Mouse (Mus musculus): ENCODE measurements around the gene Golt1b.
"Not testable (repeated sequence)": the region's sequence is repeated elsewhere in the genome, so short reads cannot be mapped to it uniquely, and the experiment has no call there.

Golt1b gene

GRCm38 (mm10) chr6:142387011-142387754 is at the start of gene Golt1b, which contains the start of gene Recql:
Golt1b (plus strand) TSS chr6:142387221.
Recql (minus strand) TSS chr6:142387087.
- DNase-seq (ENCODE audit: low read depth, low spot score) = peak; percentile 96

- DNase-seq (ENCODE audit: low read depth, low spot score) = no peak
Observed at GRCm38 (mm10) chr6:142338961-142339360, 48.1 kb upstream of the Golt1b start.

- DNase-seq (ENCODE audit: low read depth, low spot score) = no peak
Observed at GRCm38 (mm10) chr6:142339576-142339975, 47.4 kb upstream of the Golt1b start.

GRCm38 (mm10) chr6:142343561-142343960 is 43.5 kb upstream of the Golt1b start:
- DNase-seq (ENCODE audit: low read depth, low spot score) = no peak

- DNase-seq (ENCODE audit: low read depth, low spot score) = peak; percentile 81
Observed at GRCm38 (mm10) chr6:142345440-142346038, 41.5 kb upstream of the Golt1b start, which contains the start of gene Pyroxd1. Pyroxd1 (plus strand) TSS chr6:142345654.

- DNase-seq (ENCODE audit: low read depth, low spot score) = no peak
Observed at GRCm38 (mm10) chr6:142346181-142347110, 40.6 kb upstream of the Golt1b start.

- no peak for DNase-seq (ENCODE audit: low read depth, low spot score)
Observed at GRCm38 (mm10) chr6:142347431-142348385, 39.3 kb upstream of the Golt1b start.

- DNase-seq (ENCODE audit: low read depth, low spot score) = not testable (repeated sequence)
Observed at GRCm38 (mm10) chr6:142352099-142352498, 34.9 kb upstream of the Golt1b start.

GRCm38 (mm10) chr6:142357106-142357505 is 29.9 kb upstream of the Golt1b start:
- no peak for DNase-seq (ENCODE audit: low read depth, low spot score)

GRCm38 (mm10) chr6:142362036-142362435 is 25.0 kb upstream of the Golt1b start:
- no peak for DNase-seq (ENCODE audit: low read depth, low spot score)

- no peak for DNase-seq (ENCODE audit: low read depth, low spot score)
Observed at GRCm38 (mm10) chr6:142363019-142363576, 23.9 kb upstream of the Golt1b start.

GRCm38 (mm10) chr6:142365742-142366472 is 21.1 kb upstream of the Golt1b start:
- no peak for DNase-seq (ENCODE audit: low read depth, low spot score)

- no peak for DNase-seq (ENCODE audit: low read depth, low spot score)
Observed at GRCm38 (mm10) chr6:142366473-142367018, 20.5 kb upstream of the Golt1b start.

- DNase-seq (ENCODE audit: low read depth, low spot score) = no peak
Observed at GRCm38 (mm10) chr6:142367565-142367964, 19.5 kb upstream of the Golt1b start.

GRCm38 (mm10) chr6:142369568-142369967 is 17.5 kb upstream of the Golt1b start:
- no peak for DNase-seq (ENCODE audit: low read depth, low spot score)

GRCm38 (mm10) chr6:142377081-142377480 is 9.9 kb upstream of the Golt1b start:
- no peak for DNase-seq (ENCODE audit: low read depth, low spot score)

- DNase-seq (ENCODE audit: low read depth, low spot score) = no peak
Observed at GRCm38 (mm10) chr6:142378576-142379330, 8.3 kb upstream of the Golt1b start.

GRCm38 (mm10) chr6:142379961-142380360 is 7.1 kb upstream of the Golt1b start:
- DNase-seq (ENCODE audit: low read depth, low spot score) = no peak

- DNase-seq (ENCODE audit: low read depth, low spot score) = no peak
Observed at GRCm38 (mm10) chr6:142381615-142382014, 5.4 kb upstream of the Golt1b start.

All from retina, adult 2 months (tissue).